Mouse (Mus musculus) brain, embryonic 18.5 days (tissue): ENCODE results near the gene Palmd.
A peak's percentile ranks its signal among the peaks of the same experiment; 100 is the strongest.

Source experiments
- DNase-seq: peaks from one replicate; pipeline ENCODE4 v3.0.0-alpha.2; 2012; ENCODE audit warnings: low read depth, low spot score

Palmd gene

DNA sequence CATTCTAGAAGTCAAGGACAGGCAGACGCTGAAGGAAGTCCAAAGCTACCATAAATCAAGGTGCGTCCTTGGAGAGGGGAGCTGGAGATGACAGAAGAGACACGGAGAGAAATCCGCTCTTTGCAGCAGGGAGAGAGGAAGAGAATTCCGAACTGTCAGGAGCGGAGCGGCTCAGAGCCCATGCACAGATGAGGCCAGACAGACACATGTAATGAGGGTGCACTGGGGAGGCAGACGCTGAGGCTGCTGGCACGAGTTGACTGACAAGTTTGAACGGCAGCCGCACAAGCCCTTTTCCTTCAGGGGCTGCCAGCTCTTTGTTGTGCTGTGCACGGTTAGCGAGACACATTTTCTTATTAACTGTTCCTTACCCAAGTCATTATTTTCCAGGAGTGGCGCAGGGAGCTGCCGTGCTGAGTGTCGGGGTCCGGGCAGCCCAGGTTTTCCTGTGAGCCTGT is at the start of gene Palmd:
Gene Palmd (minus strand): TSS at position 448 of the 458 bp plus-strand sequence.
- DNase-seq = peak; percentile 66

DNA sequence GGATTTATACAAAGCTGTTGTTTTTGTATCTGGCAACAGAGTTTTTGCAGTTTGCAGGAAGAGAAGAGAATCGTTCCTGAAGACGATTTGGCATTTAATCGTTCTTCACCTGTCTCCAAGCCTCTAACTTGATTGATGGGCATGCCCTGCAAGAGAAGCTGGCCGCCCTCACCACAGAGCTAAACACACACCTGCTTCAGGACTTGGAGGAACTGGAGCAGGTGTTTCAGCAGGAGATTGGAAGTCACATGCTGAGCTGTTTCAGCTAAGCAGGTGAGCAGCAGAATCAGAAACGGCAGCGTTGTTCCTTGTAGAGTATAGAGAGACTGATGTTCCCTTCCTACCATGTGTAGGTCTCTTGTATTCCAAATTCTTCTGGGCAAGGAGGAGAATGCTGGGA is 41.4 kb upstream of the Palmd start:
- DNase-seq = no peak

GRCm38 (mm10) chr3:117007340-117007739 is 38.6 kb upstream of the Palmd start:
- peak; percentile 45 for DNase-seq

GRCm38 (mm10) chr3:117006636-117007035 is 37.8 kb upstream of the Palmd start:
- no peak for DNase-seq

DNA sequence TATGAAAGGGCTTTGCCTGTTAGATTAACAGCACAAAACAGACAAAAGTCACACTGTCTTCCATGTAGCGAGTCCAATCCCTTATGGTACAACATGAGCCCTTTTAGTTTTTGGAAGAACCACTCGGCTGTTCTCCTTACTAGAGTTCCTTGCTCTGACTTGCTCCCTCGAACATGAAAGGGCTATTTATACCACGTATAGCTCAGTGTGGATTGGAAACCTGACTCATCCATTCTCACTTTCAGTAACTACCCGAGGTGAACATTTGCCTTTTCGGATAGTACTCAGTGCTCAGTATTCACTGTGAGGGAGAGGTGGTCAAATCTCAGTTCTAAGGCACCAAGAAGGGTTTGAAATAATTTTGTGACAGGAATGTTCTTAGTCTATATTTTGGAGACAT is 34.6 kb upstream of the Palmd start:
- no peak for DNase-seq

DNA sequence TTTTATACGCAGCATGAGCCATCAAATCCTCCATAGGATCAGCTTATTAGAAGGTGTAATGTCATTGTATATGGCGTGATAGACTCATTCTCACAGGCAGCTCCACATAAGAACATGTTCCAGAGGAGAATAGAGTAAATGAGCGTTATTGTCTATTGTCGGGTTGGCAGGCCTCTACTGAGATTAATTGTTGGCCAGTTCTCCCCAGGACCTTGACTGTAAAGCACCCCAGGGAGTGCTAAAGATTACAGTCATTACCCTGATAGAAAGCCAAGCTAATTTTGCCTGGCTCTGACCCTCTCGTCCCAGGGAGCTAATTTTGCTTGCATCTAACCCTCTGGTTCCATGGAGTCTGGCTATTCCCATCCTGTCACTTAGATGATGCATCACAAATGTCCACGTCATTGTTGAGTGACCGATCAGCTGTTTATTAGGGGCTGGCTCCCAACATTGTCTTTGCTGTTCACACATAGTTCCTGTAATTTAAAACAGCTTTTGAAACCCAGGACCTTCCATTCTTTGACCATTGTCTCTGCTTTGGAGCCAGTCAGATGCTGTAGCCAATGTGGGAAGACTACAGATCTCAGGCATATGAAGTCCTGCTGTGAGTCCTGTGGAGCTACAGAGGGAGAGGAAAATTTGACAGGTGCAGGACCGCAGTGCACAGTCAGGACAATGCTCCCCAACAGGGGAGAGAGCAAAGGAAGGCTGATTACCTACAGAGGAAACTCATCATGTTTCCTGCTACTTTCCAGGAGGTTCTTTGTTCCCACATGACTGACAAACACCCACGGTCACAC is 33.1 kb upstream of the Palmd start:
- DNase-seq = no peak

DNA sequence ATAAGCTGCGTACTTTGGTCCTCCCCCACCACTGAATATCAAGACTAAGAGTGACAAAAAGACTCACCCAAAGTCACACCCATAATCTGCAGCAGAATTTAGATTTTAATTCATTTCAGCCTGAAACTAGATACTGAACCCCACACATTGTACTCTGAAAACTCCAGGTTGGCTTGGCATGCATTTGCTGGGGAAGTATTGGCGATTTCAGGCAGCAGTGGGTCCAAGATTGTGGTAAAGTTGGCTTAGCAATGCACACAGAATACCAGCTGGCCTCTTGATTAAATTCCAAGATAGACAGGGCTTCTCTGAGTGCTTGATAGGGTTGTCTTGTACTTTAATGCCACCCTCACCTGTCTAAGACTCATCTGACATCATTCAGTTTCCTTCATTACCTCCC is 24.2 kb upstream of the Palmd start:
- DNase-seq = no peak

GRCm38 (mm10) chr3:116991180-116991579 is 22.4 kb upstream of the Palmd start:
- no peak for DNase-seq

GRCm38 (mm10) chr3:116988221-116988620 is 19.4 kb upstream of the Palmd start:
- DNase-seq = no peak

DNA sequence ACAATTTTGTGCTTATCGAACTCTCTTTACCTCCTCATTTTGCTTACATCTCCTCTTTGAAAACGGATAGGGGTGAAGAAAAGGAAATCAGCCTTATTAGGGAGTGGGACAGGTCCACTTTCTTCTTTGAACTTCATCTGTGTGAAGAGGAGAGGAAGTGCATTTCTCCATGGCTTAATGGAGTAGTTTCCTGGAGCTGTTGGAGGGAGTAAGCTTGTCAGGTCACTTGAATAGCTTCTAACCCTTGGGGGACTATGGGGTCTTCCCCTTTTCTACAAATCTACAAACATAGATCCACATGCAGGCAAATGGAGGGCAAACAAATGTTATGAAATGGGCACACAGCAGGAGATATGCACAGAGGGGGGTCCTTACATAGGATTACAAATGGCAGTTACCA is 17.7 kb upstream of the Palmd start:
- no peak for DNase-seq

DNA sequence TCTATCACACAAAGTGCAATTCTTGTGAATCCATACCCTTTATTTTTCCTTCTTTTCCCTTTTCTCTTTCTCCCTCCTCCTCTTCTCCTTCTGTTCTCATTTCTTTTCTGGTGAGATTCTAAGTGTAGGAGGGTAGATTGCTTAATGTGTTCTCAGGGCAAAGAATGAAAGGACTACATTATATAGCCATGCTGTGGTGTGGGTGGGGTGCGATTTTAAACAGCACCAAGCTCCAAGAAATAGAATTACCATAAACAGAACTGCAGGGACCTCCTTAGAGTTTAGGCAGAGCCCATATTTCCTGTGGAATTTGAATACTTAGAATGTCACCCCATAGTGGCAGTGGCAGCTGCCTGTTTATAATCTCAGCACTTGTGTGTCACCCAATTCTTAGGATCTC is 17.0 kb upstream of the Palmd start:
- DNase-seq = no peak

DNA sequence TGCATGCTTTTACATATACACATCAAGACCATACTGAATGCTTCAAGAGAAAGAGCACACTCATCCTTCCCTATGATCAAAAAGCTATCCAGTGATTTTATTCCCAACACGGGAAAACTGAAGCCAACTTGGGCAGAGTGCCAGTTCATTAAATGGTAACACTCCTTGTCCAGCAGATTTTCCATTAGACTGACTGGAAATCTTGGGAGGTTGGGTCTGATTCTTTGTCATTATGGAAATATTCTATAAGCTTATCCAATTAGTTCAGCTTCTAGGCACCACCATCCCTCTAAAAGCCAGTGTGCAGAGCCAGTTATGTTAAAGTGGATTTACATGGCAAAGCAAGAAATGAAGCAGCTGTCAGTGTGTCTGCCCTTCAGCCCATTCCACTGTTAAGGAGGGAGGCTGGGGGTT is 16.3 kb upstream of the Palmd start:
- peak; percentile 58 for DNase-seq

GRCm38 (mm10) chr3:116981811-116982575 is 13.2 kb upstream of the Palmd start:
- DNase-seq = no peak

DNA sequence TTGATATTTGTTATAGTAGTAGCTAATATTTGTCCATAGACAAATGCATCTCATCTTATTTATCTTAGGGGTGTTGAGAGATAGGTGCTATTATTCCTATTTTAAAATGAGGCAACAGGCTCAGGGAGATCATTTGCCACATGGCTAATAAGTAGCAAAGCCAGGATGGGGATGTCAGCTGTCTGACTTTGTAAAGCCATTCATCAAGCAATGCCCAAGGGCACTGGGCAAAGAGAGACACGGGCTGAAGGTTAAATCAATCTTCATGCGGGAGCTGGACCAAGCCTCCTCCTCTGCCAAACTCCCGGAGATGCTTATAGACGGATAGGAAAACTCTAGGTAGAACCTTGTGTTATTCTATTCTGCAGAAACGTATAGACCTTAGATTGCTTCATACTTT is 999 bp upstream of the Palmd start:
- no peak for DNase-seq

GRCm38 (mm10) chr3:116969003-116969402 is 216 bp upstream of the Palmd start:
- DNase-seq = no peak

DNA sequence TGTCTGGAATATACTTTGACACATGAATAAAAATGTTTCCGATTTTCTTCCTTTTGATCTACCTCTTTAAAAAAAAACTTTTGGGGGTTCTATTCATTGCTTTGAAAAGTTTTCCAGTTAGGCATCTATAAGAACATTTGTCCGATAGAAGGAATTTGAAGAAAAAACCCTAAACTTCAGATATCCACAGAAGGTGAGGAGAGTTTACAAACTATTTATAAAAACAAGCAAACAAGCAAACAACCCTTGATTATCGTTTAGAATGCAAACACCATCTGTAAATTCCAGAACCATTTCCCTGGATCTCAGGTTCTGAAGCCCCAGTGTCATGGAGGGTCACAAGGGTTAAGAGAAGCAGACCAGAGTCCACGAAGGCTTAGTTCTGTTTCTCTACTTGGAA is 820 bp downstream of the Palmd start, which contains the start of gene 4930455H04Rik:
Gene 4930455H04Rik (plus strand): TSS at position 301 of the 400 bp plus-strand sequence.
- DNase-seq = no peak

DNA sequence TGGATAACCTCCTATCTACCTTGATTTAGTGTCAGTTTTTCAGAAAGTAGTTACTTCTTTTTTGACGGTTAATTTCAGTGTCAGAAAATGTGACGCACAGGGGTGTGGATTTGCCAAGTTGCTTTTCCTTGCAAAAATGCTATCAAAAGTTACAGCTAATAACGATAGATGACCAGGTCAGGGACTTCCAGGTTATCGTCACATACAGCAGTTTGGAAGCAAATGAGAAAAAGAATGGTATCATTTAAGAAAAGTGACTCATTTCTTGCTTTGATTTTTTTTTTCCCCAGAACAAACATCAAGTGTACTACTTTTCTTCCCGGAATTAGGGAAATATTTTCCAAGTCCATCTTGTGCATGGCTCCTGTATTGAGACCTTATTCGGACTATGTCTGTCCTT is 1.4 kb downstream of the Palmd start:
- no peak for DNase-seq

DNA sequence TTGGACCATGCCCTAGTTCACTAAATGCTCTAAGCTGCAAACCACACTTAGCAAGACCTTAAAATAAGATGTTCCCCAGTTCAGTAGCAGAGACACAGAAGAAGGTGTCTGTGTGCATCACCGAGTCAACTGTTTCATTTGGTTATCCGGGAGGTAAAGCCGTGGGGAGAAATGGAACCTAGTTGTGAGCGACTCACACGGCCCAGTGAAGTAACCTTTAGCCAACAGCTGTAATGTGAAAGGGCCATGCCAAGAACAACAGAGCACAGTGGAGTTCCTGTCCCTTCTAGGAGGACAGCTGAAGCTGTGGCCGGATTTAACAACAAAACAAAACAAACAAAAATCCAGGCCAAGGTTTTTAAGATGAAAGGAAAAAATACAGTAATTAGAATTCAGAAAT is 2.0 kb downstream of the Palmd start:
- no peak for DNase-seq

DNA sequence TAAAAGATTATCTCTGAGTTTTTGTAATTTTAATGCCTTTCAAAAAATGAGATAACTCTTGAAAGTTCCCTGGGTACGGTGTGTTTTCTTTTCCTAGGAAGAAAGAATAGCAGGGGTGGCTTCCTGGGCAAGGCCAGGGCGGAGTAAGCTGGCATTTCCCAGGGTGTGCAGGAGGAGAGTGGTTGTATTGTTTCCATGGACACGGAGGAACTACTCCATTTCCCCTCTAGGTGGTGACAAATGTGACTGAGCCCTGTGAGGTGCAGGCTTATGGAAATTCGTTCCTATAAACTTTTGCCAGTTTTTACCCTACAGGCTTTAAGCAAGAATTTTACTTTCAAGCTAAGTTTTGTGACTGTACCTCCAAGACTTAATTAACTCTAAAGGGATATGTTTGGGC is 2.6 kb downstream of the Palmd start:
- DNase-seq = no peak

- no peak for DNase-seq
Measured at GRCm38 (mm10) chr3:116964426-116964825, 4.4 kb downstream of the Palmd start.

- DNase-seq = no peak
Measured at GRCm38 (mm10) chr3:116963213-116963612, 5.6 kb downstream of the Palmd start.

GRCm38 (mm10) chr3:116961354-116962142 is 7.2 kb downstream of the Palmd start:
- no peak for DNase-seq
